Mouse (Mus musculus) gonadal fat pad, adult 2 months (tissue): ENCODE results near the gene Tmem132c. TPM values are rescaled to one million over a fixed set of nuclear protein-coding genes. Genes with fewer than 3 reads are reported as not detected.

Source experiments
- DNase-seq: peaks from one replicate; pipeline ENCODE4 v3.0.0-alpha.2; 2012; ENCODE audit warnings: low read depth
- polyA plus RNA-seq: library from polyadenylated mRNA; depleted of rRNA; stranded (reverse); fragments of >200 nt; gene quantifications from 2 replicates; pipeline ENCODE4 v1.2.3, GENCODE M21; 2012; rRNA removed

The Tmem132c gene
- polyA plus RNA-seq, result 2.2 and 4.1 TPM in 2 replicates

GRCm38 (mm10) chr5:127241136-127241924 lies at the start of gene Tmem132c:
TSS of gene Tmem132c (plus strand) at chr5:127241808.
- no peak for DNase-seq

GRCm38 (mm10) chr5:127191881-127192280 lies 49.7 kb upstream of the Tmem132c start:
- no peak for DNase-seq

- no peak for DNase-seq
Measured at GRCm38 (mm10) chr5:127198850-127199249, 42.8 kb upstream of the Tmem132c start.

- DNase-seq, result no peak
Measured at GRCm38 (mm10) chr5:127204881-127205280, 36.7 kb upstream of the Tmem132c start.

DNA sequence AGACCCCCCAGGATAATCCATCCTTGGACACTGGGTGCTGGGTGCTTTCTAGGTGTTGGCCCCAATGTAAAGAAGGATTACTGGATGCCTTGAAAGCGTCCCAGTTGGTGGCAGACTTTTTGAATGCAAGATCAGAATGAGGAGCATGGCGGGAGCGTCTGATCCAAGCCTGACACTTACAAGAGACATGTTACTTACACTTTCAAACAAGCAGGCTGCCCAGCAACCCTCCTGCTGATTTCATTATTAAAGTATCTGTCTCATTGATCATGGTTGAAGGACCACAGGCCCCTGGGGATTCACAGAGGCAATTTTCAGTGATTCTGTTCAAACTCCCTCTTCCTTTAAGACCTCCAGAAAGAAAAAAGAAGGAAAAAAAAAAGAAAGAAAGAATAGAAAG lies 25.2 kb upstream of the Tmem132c start:
- no peak for DNase-seq

DNA sequence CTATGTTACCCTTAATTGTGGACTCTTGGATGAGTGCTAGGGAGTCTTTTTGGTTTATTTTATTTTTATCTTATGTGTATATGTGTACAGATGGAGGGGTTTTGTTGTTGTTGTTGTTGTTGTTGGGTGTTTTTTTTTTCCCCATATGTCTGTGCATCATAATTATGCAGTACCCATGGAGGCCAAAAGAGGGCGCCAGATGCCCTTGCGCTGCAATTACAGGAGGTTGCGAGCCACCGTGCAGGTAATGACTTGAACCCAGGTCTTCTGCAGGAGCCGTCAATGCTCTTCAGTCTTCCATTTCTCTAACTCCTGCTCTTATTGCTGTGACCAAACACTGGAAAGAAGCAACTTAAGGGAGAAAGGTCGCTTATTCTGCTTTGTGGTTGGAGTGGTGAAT lies 23.9 kb upstream of the Tmem132c start:
- DNase-seq, result no peak

DNA sequence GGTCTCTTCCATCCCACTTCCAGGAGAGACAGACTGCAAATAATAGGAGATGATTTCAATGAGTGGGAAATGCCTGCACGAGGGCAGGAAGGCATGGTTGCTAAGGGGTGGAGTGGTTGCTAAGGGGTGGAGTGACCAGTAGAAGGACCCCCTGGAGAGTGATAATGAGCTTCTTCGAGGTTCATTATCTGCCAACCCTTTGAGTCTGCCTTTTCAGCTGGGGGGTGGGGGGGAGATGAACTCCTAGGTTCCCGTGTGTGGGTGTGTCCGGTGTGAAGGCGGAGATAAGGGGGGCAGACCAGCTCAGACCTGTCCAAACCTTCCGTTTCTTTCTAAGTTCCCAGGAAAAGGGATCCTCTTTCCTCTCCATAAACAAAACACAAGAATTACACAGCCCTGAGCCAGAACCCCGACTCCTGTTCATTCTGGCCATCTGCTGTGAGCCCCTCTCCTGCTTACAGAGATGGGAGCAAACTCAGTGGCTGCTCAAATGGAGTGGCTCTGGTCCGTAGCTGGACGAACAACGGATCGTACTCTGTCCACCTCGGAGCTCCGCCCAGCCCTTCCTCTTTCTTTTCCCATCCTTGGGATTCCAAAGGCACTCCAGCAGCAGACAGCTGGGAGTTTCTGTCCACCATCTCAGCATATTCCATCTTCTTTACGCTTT lies 13.5 kb upstream of the Tmem132c start:
- no peak for DNase-seq

DNA sequence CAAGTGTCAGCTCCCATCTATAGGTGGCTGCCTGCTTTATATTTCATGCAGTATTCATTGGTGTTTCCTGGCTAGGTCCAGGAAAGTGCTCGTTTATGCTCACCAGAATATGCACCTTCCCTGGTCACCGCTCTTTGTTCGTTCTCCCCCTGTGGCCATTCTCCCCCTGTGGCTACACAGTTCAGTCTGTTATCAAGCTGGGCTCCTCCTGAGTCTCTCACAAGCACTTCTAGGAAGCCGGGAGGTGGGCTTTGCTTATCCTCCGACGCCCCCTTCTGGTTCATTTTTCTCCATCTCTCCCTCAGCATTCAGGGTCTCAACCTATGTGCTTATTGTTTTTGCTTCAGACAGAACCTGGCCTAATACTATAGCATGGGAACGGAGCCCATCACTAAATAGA lies 6.9 kb upstream of the Tmem132c start:
- DNase-seq, result no peak

DNA sequence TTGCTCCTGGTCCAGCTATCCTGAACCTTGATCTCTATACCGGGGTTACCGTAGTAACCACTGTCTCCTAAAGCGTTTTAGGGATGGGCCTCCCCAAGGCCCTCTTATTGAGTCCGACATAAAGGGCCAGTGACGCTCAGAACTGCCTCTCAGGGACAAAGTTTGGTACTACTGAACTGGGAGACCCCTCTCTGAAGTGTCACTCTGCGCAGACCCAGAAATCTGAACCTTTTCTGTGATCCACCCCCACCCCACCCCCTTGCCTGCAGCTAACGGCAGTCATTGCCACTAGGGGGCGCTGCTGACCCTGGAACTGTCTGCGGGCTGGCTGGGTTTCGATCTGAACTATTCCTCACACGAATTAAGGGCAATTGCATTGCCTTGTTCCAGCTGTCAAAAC lies 6.4 kb upstream of the Tmem132c start:
- DNase-seq, result no peak

DNA sequence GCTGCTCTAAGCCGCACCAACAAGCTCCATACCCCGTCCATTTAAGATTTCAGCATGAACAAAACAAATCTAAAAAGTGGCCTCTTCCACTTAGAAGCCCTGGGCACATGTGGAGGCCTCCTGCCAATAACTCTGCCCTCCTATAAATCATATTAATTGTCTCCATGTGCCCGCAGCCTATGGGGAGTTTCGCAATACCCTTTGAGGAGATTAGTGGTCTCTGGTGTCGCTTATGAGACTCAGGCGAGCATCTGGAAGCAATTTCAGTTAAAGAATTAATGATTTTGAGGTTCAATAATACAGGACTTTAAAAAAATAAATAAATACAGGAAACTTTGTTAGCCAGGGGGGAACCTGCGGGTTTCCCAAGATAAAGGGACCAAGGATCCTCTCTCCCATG lies 1.9 kb upstream of the Tmem132c start:
- no peak for DNase-seq

DNA sequence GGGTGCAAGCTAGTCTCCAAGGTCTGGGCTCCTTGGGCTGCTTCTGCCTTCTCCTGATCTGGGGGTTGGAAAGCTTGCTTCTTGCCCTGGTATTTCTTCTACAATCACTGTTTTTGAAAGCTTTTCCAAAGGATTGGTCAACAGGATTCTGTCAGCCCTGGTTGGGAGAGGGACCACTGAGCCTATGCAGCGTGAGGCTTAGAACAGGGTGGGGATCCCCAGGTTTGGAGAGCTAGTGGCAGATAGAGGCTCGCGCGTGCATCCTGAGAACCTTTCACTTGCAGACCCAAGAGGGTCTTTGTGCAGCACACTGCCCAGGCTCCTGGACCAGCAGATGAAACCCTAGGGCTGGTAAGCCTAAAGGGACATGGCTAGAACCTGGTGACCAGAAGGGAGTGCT lies 962 bp upstream of the Tmem132c start:
- no peak for DNase-seq

DNA sequence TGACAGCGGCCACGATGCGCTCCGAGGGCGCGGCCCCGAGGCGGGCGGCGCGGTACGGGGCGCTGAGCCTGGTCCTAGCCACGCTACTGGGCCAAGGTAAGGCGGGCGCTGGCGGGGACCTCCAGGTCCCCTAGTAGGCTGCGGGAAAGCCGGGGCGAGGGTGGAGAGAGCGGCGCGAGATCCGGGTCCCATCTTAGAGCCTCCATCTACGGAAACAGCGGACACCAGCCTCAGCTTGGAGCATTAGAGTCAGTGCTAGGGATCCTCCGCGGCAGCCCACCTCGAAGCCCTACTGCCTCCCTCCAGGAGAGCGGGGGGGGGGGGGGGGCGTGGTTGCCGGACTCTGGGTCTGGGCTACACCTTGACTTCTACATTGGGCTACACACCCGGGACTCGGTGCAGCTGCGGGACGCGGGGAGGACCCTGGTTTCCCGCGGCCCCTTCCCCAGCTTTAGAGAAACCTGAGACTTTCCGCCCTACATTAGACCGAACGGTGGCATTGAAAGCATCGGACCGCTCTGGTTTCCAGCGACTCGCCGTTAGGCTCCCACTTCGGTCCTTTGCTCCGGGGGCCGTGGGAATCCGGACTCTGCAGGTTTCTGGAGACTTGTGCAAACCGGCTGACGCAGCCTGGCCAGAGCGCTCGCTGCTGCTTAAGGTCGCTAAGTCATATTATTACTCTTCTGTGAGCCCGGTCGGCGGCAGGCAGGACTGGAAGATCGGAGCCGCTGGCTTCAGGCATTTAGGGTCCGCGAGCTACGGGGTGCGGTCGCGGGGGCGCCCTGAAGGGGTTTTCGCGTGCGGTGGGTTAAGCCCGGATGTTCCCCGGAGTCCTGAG lies 536 bp downstream of the Tmem132c start:
- no peak for DNase-seq

- no peak for DNase-seq
Measured at GRCm38 (mm10) chr5:127242763-127243160, 1.2 kb downstream of the Tmem132c start.

- DNase-seq, result no peak
Measured at GRCm38 (mm10) chr5:127243209-127243608, 1.6 kb downstream of the Tmem132c start.

DNA sequence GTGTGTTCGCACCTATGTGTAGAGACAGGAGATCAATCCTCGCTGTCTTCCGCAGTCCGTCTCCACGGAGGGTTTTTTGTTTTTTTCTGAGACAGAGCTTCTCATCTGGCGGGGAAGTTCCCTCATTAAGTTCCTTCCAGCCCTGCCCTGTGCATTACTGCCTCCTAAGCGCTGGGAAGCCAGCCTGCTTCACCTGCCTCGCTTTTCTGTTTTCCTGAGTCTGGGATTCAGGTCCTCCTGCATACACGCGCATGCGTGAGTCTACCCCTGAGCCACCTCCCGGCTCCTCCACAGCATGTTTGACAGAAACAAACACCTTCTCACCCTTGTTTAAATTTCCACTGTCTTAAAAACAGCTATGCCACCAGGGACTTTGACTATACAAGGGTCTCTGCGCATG lies 2.0 kb downstream of the Tmem132c start:
- DNase-seq, result no peak

DNA sequence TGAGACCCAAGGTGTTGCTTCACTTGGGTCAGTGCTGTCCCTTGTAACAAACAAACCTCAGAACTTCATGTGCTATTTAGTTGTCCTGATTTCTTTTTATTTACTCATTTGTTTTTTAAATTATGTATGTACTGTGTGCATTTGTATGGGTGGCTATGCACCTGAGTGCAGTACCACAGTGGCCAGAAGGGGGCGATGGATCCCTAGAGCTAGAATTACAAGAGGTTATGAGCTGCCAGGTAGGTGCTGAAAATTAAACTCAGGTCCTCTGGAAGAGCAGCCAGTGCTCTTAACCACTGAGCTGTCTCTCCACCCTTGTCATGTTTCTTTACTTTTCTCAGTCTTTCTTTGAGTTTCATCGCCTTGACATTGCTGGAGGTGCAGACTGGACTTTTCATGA lies 11.7 kb downstream of the Tmem132c start:
- no peak for DNase-seq

GRCm38 (mm10) chr5:127256947-127257610 lies 15.5 kb downstream of the Tmem132c start:
- no peak for DNase-seq

- no peak for DNase-seq
Measured at GRCm38 (mm10) chr5:127262136-127262535, 20.5 kb downstream of the Tmem132c start.

DNA sequence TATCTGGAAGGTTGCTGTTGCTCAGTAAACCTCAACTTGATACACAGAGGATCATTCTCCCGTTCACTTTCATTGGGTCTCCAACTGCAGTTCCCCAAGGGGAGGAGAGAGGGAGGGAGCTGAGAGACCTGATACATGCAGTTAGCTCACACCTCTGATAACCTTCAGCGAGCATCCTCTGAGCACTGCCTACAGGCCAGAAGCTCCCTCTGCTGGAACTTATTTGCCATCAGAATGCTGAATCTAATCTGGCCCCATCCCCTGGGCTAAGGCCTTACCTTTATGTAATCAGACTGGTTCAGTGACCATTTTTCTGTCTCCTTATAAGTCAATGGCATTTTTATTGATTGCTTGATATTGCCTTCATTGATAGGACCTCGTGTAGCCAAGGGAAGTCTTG lies 29.5 kb downstream of the Tmem132c start:
- no peak for DNase-seq

- DNase-seq, result no peak
Measured at GRCm38 (mm10) chr5:127279462-127279861, 37.9 kb downstream of the Tmem132c start.

DNA sequence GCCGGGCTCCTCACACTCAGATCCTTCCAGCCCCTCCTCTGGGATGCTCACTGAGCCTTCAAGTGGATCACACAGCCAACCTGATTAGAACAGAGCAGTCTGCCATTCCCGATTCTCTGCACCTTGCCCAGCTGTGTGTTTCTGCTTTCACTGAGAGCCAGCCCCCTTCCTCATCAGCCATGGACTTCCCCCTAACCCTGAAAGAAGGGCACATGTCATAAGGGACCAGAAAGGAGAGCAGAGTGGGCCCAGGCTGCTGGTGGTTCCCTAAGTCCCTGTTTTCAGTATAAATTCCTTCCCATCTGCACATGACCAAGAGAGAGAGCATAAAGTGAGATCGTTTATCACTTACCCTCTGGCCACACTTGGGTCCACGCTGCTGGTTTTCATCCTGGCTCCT lies 39.6 kb downstream of the Tmem132c start:
- DNase-seq, result no peak

- no peak for DNase-seq
Measured at GRCm38 (mm10) chr5:127282539-127283123, 41.0 kb downstream of the Tmem132c start.
